Mouse (Mus musculus) G1E (cell line): Measurements from ENCODE around the gene Midn.

ENCODE experiments used
- CTCF ChIP-seq: IDR thresholded peaks from 2 replicates; pipeline ENCODE4 v1.5.1; 2012; ENCODE audit warnings: low read depth, low read length, inconsistent platforms, mixed read lengths
- GATA1 ChIP-seq: IDR thresholded peaks from 2 replicates; pipeline ENCODE4 v1.6.1; 2012; ENCODE audit warnings: borderline replicate concordance, low read length, inconsistent platforms, mixed read lengths
- POLR2AphosphoS5 ChIP-seq: IDR thresholded peaks from 2 replicates; pipeline ENCODE4 v1.6.1; 2012; ENCODE audit warnings: low read depth, low read length, inconsistent platforms; ENCODE audit not compliant: insufficient replicate concordance
- TAL1 ChIP-seq: conservative IDR thresholded peaks from 2 replicates; pipeline ENCODE4 v1.6.1; 2012; ENCODE audit warnings: low read depth, low read length, inconsistent platforms, mixed read lengths

DNA sequence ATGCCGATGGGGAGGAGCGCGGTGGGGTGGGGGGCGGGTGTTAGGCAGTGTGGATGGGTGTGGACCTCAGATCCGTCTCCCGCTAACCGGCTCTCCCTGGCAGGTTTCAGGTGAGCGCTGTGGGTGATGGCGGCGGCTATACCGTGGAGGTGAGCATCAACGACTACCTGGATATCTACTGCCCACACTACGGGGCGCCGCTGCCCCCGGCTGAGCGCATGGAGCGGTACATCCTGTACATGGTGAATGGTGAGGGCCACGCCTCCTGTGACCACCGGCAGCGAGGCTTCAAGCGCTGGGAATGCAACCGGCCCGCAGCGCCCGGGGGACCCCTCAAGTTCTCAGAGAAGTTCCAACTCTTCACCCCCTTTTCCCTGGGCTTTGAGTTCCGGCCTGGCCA lies 38.6 kb downstream of the Midn start:
- TF ChIP-seq CTCF (no peak), GATA1 (no peak), POLR2AphosphoS5 (no peak), TAL1 (no peak)
